Mouse (Mus musculus) brain, embryonic 14.5 days (tissue): ENCODE measurements at regions not wholly inside any gene's neighbourhood (a gene's known extent, or its start where the extent isn't known, plus 50 kb on each side); places are given as distances from the start of the nearest gene placed in this dataset.

Experiments
- CTCF ChIP-seq: fragments of 200-500 bp; IDR thresholded peaks from 2 replicates; pipeline ENCODE4 v1.5.1; 2012; ENCODE audit warnings: inconsistent platforms, mild to moderate bottlenecking, moderate library complexity, borderline replicate concordance; ENCODE audit not compliant: insufficient read depth, insufficient read length; ENCODE audit errors: extremely low read depth
- POLR2A ChIP-seq: fragments of 200-500 bp; IDR thresholded peaks from 2 replicates; pipeline ENCODE4 v1.6.1; 2012; ENCODE audit warnings: mild to moderate bottlenecking, inconsistent platforms, borderline replicate concordance; ENCODE audit not compliant: poor library complexity, insufficient read depth, insufficient read length, severe bottlenecking; ENCODE audit errors: extremely low read depth

DNA sequence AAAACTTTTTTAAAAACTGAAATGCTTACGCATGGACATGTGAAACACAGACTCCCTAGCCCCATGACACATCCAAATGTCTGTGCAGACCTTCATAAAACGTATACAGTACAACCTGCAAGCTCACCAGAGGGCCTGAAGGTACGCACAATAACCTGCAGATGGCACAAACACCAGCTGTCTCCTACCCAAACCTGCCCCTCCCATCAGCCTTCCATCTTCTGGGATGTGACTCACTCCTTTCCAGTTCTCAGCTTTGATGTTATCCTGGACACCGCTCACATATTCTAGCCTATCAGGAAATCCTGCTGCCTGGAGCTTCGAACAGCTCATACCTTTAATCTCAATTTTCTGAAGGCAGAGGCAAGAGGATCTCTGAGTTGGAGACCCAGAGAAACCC lies 76.3 kb upstream of the Mvb12b start:
- TF ChIP-seq POLR2A = no peak
- no peak for TF ChIP-seq CTCF
